Mouse (Mus musculus) embryonic fibroblast, embryonic 13.5 days (primary cell): ENCODE measurements at regions not wholly inside any gene's neighbourhood (a gene's known extent, or its start where the extent isn't known, plus 50 kb on each side); places are given as distances from the start of the nearest gene placed in this dataset.

Source experiments
- CTCF ChIP-seq: IDR thresholded peaks from 2 replicates; pipeline ENCODE4 v1.5.1; 2011; ENCODE audit warnings: mild to moderate bottlenecking, control low read depth, low read length, moderate library complexity, borderline replicate concordance; ENCODE audit not compliant: insufficient read depth
- POLR2A ChIP-seq: IDR thresholded peaks from 2 replicates; pipeline ENCODE4 v1.6.1; 2011; ENCODE audit warnings: low read depth, mild to moderate bottlenecking, control low read depth, low read length, moderate library complexity

- no peak for TF ChIP-seq POLR2A
- TF ChIP-seq CTCF, result no peak
Observed at GRCm38 (mm10) chr3:155815693-155816092, 722.5 kb downstream of the Lrriq3 start.
